Mouse (Mus musculus): ENCODE data around the gene Trdn. TPM values are rescaled to one million over a fixed set of nuclear protein-coding genes. Genes with fewer than 3 reads are reported as not detected.

Trdn gene
- 9.7 and 10.7 TPM in 2 replicates for polyA plus RNA-seq (2015; fragmentation: Nextera tagmentation; extraction: Ambion mirVana)

DNA sequence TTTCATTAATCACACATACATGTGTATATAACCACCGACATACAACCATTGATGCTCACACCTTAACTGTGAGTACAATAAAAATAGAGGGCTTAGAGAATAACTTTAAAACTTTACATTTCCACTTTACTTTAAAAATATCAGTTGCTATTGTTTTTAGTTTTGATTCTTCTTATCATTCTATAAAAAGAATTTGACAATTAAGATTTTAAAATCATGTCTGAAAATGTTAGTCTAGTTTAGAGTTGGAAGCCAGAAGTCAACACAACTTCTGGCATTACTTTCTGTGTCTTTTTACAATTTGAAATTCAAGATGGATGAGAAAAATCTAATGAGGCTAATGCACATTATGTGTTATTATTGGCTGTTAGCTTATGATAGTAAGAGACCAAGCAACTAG lies at the start of gene Trdn:
Gene Trdn (plus strand): TSS at position 301 of the 400 bp plus-strand sequence.
- no peak within 1 kb of the TSS for H3K4me3 ChIP-seq
- WGBS: 91% methylated on average over 1 of the region's 1 CpGs
- H3K4me1 ChIP-seq: no peaks in the 10 kb centered on the region
- H3K9me3 ChIP-seq: no peaks in the 10 kb centered on the region
- H3K4me2 ChIP-seq (replicated peaks): no peak within 1 kb of the TSS
- no peak within 1 kb of the TSS for H3K27ac ChIP-seq
- H3K9ac ChIP-seq: no peak within 1 kb of the TSS
- H3K27me3 ChIP-seq: no peaks in the 10 kb centered on the region
- no peaks in the 10 kb centered on the region for H3K36me3 ChIP-seq
- ATAC-seq (ENCODE audit: low FRiP score, low read depth): no peak

DNA sequence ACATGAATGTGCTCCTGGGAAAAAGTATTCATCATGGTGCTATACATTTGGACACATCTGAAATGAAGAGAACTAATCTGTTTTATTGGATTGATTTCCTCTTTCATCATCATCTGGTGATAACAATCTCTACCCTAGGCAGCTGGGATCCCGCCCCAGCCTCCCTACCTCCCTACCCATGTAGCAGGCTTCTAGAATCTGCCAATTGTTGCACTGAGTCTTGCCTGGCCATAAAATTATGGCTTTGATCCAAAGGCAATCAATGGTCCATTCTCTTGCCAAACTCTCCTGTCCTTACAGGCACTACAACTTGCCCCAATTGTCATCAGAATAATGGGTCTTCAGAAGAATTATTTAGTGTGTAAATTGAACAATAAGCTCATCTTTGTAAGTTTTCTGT lies 19.6 kb upstream of the Trdn start:
- no peaks in the 10 kb centered on the region for H3K27me3 ChIP-seq
- H3K4me3 ChIP-seq: no peak overlapping the region
- no peaks in the 10 kb centered on the region for H3K36me3 ChIP-seq
- H3K27ac ChIP-seq: no peak overlapping the region
- no peak overlapping the region for H3K4me2 ChIP-seq (replicated peaks)
- H3K9me3 ChIP-seq: no peaks in the 10 kb centered on the region
- 87% methylated on average over 1 of the region's 1 CpGs for WGBS
- no peak for ATAC-seq (ENCODE audit: low FRiP score, low read depth)
- no peak overlapping the region for H3K9ac ChIP-seq
- no peaks in the 10 kb centered on the region for H3K4me1 ChIP-seq

DNA sequence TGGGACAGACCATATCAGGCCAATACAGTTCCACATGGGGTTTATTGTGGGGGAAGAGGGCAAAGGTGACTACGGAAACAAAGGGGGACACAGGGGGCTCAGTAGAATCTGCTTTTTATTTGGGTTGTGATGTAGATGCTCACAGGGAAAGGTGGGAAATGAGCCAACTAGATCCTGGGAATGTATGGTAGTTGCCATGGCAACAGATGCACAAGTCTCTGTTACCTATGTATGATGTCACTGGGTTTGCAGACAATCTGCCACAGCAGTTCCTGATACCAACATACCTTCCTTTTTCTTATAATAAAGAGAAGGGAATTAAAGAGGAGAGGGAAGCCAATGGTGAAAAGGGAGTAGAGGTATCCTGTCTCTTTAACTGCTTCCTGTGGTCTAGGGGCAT lies 14.8 kb upstream of the Trdn start:
- WGBS: 97% methylated on average over 1 of the region's 1 CpGs
- no peak for ATAC-seq (ENCODE audit: low FRiP score, low read depth)
- Histone ChIP-seq H3K27ac (no peak overlapping the region), H3K9me3 (no peaks in the 10 kb centered on the region), H3K27me3 (no peaks in the 10 kb centered on the region), H3K9ac (no peak overlapping the region), H3K4me2 (replicated peaks) (no peak overlapping the region), H3K4me3 (no peak overlapping the region), H3K36me3 (no peaks in the 10 kb centered on the region), H3K4me1 (no peaks in the 10 kb centered on the region)

DNA sequence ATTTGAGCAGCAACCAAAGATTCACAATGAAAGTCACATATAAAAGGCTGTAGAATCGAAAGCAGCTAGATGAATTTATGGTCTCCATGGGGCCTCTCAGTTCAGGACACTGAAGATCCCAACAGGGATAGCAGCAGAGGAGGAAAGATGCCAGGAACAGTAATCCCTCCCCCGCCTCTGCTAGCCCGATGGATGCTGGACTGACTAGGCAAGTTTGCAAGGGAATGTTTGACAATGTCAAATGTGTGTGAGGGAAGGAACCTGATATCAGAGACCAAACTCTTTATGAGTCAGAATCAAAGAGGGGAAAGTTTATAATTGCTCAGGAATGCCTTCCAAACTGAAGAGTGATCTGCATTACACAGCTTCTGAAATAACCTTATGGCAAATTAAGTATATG lies 7.2 kb upstream of the Trdn start:
- Histone ChIP-seq H3K9me3 (no peaks in the 10 kb centered on the region; the same call in 1 of the 2 replicates), H3K27me3 (no peaks in the 10 kb centered on the region), H3K4me3 (no peak overlapping the region), H3K9ac (no peak overlapping the region), H3K4me1 (no peaks in the 10 kb centered on the region), H3K36me3 (no peaks in the 10 kb centered on the region), H3K27ac (no peak overlapping the region), H3K4me2 (replicated peaks) (no peak overlapping the region)
- 75% methylated on average over 3 of the region's 3 CpGs for WGBS
- no peak; the same call in 1 of the 2 replicates for ATAC-seq (ENCODE audit: low FRiP score, low read depth)

DNA sequence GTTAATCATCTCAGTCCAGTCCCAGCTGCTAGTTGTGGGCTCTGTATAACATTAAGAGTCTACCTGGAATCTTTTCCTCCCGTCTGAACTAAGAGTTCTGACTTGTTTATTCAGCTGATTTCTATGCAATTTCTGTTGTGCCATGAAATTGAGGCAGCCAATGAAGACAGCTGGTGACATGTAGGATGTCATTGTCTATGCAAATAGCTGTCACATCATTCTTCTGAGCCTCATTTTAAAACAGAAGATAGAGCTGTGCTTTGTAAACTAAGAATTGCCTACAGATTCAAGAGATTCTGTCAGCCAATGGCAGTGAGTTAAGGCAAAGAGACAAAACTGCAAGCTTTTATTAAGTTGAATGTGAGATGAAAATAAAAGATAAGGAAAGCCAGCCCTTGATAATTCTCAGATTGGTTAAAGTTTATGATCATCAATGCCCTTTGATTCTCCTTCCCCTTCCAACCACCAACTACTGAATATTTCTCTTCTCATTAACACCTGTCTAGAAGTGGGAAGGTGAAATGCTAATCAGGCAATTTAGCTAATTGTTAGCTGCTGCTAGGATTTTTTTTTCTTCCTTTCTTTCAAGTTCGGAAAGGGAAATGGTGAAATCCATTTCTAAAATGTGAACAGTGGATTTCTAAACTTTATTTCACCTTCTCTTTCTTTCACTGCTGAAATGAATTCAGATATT lies 1.9 kb downstream of the Trdn start:
- H3K36me3 ChIP-seq: no peaks in the 10 kb centered on the region
- no peak overlapping the region for H3K4me2 ChIP-seq (replicated peaks)
- H3K4me3 ChIP-seq: no peak overlapping the region
- no peak overlapping the region for H3K27ac ChIP-seq
- H3K9me3 ChIP-seq: no peaks in the 10 kb centered on the region
- H3K4me1 ChIP-seq: no peaks in the 10 kb centered on the region
- no peak overlapping the region for H3K9ac ChIP-seq
- WGBS: 62% methylated on average over 2 of the region's 2 CpGs
- no peak for ATAC-seq (ENCODE audit: low FRiP score, low read depth)
- H3K27me3 ChIP-seq: no peaks in the 10 kb centered on the region

DNA sequence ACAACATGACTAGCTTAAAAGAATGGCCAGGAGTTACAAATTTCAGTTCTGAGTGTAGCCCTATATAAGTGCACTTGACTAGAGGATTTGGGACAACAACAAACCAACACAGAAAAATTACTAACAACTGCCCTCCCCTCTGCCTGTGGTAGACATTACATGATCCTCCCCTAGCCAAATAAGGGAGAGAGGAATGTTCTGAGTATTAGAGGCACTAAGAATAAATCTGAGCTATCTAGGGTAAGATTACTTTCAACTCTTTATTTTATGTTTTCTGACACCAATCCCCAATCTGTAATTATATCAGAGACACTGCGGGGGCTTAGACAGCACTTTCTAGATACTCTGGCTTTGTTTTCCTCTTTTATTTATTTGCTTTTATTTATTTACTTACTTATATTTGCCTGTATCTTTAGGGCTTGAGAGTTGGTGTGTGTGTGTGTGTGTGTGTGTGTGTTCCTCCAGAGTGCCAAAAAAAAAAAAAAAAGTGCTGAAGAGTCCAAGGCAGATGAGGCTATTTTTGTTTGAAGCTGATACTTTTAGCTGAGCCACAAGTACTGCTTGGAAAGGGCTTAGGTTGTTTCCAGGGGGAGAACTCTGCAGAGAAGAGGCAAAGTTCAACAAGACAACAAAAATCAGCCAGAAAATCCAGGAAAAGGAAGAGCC lies 2.7 kb downstream of the Trdn start:
- WGBS: 89% methylated on average over 1 of the region's 1 CpGs
- Histone ChIP-seq H3K36me3 (no peaks in the 10 kb centered on the region), H3K27ac (no peak overlapping the region), H3K27me3 (no peaks in the 10 kb centered on the region), H3K9ac (no peak overlapping the region), H3K4me1 (no peaks in the 10 kb centered on the region), H3K9me3 (no peaks in the 10 kb centered on the region), H3K4me2 (replicated peaks) (no peak overlapping the region), H3K4me3 (no peak overlapping the region)
- no peak for ATAC-seq (ENCODE audit: low FRiP score, low read depth)

DNA sequence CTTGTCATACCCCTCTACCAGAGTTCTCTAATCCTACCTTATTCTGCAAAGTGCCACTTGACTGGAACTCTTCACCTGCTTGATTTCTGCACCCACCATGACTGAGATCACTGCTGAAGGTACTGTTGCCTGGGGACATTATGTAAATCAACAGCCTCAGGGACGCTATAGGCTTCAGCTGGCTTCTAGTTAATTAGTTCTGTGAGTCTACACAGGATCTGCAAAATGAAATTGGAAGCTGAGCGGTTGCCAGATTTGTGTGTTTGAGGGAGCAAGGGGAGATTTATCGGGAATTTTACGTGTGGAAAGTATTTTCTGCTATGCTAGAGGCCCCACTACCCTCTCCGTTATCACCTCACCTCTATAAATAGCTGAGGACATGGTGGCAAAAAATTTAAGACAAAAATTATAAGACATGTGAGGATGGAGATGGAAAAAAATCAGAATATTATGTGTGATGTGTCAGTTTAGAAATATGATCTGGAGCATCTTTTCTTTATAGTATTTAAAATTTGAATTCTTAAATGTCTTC lies 3.3 kb downstream of the Trdn start:
- WGBS: 53% methylated on average over 5 of the region's 5 CpGs
- no peak overlapping the region for H3K27ac ChIP-seq

DNA sequence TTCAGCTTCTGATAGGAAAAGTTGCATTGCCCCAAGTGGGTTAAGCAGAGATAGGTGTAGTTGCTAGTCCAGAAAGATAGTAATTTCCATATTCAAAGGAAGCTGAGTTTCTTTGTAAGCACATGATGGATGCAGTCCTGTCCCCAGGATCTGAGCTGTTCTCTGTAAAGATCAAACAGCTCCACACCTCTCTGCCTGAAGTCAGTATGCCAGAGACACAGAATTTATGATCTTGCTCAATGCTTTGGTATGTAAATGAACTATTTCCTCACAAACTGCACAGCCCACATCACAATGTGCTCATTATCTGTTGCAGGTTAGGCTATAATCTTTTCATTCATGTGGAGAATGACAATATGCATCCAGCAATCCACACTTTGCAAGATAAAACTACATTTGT lies 8.0 kb downstream of the Trdn start:
- Histone ChIP-seq H3K4me1 (no peaks in the 10 kb centered on the region), H3K27me3 (no peaks in the 10 kb centered on the region), H3K4me2 (replicated peaks) (no peak overlapping the region), H3K27ac (no peak overlapping the region), H3K36me3 (no peaks in the 10 kb centered on the region), H3K4me3 (no peak overlapping the region), H3K9ac (no peak overlapping the region), H3K9me3 (no peaks in the 10 kb centered on the region)
- no peak for ATAC-seq (ENCODE audit: low FRiP score, low read depth)

More for the DNA sequence above, 3.3 kb downstream of the Trdn start:
- Histone ChIP-seq H3K9ac (no peak overlapping the region), H3K4me1 (no peaks in the 10 kb centered on the region), H3K9me3 (no peaks in the 10 kb centered on the region), H3K36me3 (no peaks in the 10 kb centered on the region), H3K27me3 (no peaks in the 10 kb centered on the region), H3K4me3 (no peak overlapping the region), H3K4me2 (replicated peaks) (no peak overlapping the region)
- ATAC-seq (ENCODE audit: low FRiP score, low read depth): no peak

DNA sequence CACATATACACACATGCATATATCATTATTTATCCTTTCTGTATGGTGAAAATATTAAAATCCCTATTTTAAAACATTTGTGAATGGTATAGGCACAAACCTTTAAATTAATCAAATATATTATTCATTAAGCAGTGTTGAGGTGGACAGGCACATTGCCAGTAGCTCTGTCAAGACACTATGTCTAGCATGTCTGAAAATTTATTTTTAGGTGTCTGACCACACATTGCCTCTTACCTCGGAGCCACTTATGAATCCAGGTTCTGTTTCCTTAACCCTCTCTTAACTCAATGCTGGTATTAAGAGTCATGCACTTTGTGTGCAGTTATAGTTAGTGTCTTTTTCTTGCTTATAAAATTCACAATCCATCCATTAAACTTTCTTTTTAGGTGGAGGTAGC lies 12.0 kb downstream of the Trdn start:
- Histone ChIP-seq H3K4me1 (no peaks in the 10 kb centered on the region), H3K27ac (no peak overlapping the region), H3K4me2 (replicated peaks) (no peak overlapping the region), H3K9me3 (no peaks in the 10 kb centered on the region), H3K4me3 (no peak overlapping the region), H3K9ac (no peak overlapping the region), H3K27me3 (no peaks in the 10 kb centered on the region), H3K36me3 (no peaks in the 10 kb centered on the region)
- WGBS: 60% methylated on average over 1 of the region's 1 CpGs
- no peak for ATAC-seq (ENCODE audit: low FRiP score, low read depth)

DNA sequence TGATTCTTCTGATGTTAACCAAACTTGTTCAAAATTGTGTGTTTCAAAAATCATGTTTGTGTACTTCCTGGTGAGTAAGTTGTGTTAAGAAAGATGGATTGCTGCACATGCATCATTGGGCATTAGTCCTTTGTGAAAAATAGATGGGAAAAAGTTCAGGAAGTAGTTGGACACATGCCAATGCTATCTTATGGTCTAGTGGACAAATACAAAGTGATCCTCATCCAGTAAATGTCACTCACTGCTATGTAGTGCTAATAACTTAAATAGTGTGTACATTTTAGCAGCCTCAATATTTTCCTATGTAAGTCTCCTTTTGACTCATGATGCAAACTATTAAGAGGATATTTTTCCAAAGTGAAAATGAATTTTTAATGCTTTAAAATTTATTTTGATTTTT lies 27.6 kb downstream of the Trdn start:
- H3K27ac ChIP-seq: no peak overlapping the region
- H3K9ac ChIP-seq: no peak overlapping the region
- no peaks in the 10 kb centered on the region for H3K36me3 ChIP-seq
- no peaks in the 10 kb centered on the region for H3K27me3 ChIP-seq
- no peaks in the 10 kb centered on the region for H3K9me3 ChIP-seq
- H3K4me2 ChIP-seq (replicated peaks): no peak overlapping the region
- no peak for ATAC-seq (ENCODE audit: low FRiP score, low read depth)
- H3K4me1 ChIP-seq: no peaks in the 10 kb centered on the region
- no peak overlapping the region for H3K4me3 ChIP-seq

DNA sequence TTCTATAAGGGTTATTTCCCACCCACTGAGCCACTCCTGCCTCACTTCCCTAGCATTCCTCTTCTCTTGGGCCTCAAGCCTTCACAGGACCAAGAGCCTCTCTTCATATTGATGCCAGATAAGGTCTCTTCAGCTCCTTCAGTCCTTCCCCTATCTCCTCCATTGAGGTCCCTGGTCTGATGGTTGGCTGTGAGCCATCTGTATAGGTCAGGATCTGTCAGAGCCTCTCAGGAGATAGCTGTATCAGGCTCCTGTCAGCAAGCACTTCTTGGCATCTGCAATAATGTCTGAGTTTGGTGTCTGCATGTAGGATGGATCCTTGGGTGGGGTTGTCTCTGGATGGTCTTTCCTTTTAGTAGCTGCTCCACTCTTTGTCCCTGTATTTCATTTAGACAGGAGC lies 42.7 kb downstream of the Trdn start:
- Histone ChIP-seq H3K4me3 (no peak overlapping the region), H3K9me3 (no peaks in the 10 kb centered on the region), H3K27ac (no peak overlapping the region), H3K4me2 (replicated peaks) (no peak overlapping the region), H3K9ac (no peak overlapping the region), H3K27me3 (no peaks in the 10 kb centered on the region), H3K4me1 (no peaks in the 10 kb centered on the region), H3K36me3 (no peaks in the 10 kb centered on the region)
- no peak for ATAC-seq (ENCODE audit: low FRiP score, low read depth)

DNA sequence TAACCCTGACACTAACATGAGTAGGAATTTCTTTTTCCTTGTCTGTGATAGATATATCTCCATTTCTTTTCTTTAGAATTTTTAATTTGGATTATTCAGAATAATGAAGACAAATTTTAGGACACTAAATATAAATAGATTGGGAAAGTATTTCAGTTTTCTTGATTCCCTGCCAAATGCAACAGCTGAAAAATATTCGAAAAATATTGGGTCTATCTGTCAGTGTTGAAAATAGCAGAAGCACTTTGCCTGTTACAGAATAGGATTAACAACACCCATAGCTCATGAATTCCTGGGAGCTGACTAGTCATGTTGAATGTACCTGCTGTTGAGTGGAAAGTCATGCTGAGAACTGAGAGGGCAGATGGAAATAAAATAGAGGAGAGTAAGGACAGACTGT lies 64.6 kb downstream of the Trdn start:
- Histone ChIP-seq H3K27ac (no peak overlapping the region), H3K27me3 (no peaks in the 10 kb centered on the region)

More for the DNA sequence above, 64.6 kb downstream of the Trdn start:
- no peak overlapping the region for H3K9ac ChIP-seq
- H3K36me3 ChIP-seq: no peaks in the 10 kb centered on the region
- 80% methylated on average over 1 of the region's 1 CpGs for WGBS
- H3K4me3 ChIP-seq: no peak overlapping the region
- ATAC-seq (ENCODE audit: low FRiP score, low read depth): no peak
- no peaks in the 10 kb centered on the region for H3K9me3 ChIP-seq
- H3K4me1 ChIP-seq: no peaks in the 10 kb centered on the region
- no peak overlapping the region for H3K4me2 ChIP-seq (replicated peaks)
